In genomic region chr6:147885902-147886301, GRCm38 (mm10) we compare ENCODE assay signal across 16 mouse cellular contexts.
"Had no signal": no experiment of that assay in that cellular context is flagged by ENCODE, and none has a peak within 500 bp of the region (broad histone marks: within the 10 kb centered on the region; RNA-seq: fewer than 3 reads in every experiment).

No protein-coding gene starts in this region.

- H3K9ac ChIP-seq: intestine, embryonic 15.5 days; liver, embryonic 14.5 days; lung, embryonic 15.5 days; midbrain, embryonic 15.5 days; neural tube, embryonic 12.5 days; stomach, embryonic 15.5 days had no signal

- H3K4me2 ChIP-seq: intestine, embryonic 15.5 days; lung, embryonic 15.5 days; midbrain, embryonic 11.5 days; midbrain, embryonic 15.5 days; neural tube, embryonic 12.5 days; stomach, embryonic 15.5 days had no signal

- DNase-seq: kidney, adult 18-20 months; kidney, postnatal 10 days; kidney, postnatal 4 days; retina, postnatal 1 day; right cerebral cortex, postnatal 4 days; thymus, postnatal 36 days had no signal

- H3K36me3 ChIP-seq: intestine, embryonic 15.5 days; limb, embryonic 10.5 days; lung, embryonic 15.5 days; midbrain, embryonic 15.5 days; neural tube, embryonic 12.5 days; stomach, embryonic 15.5 days had no signal

- H3K27ac ChIP-seq: intestine, embryonic 15.5 days; left cerebral cortex, adult 2 months; limb, embryonic 10.5 days; liver, embryonic 14.5 days; lung, embryonic 15.5 days; midbrain, embryonic 15.5 days; neural tube, embryonic 12.5 days; stomach, embryonic 15.5 days had no signal

- ATAC-seq: intestine, embryonic 15.5 days; midbrain, embryonic 15.5 days had no signal

- H3K4me3 ChIP-seq: intestine, embryonic 15.5 days; left cerebral cortex, adult 2 months; limb, embryonic 10.5 days; lung, embryonic 15.5 days; megakaryocyte, embryonic 14.5 days; midbrain, embryonic 15.5 days; neural tube, embryonic 12.5 days; stomach, embryonic 15.5 days had no signal

- H3K27me3 ChIP-seq: intestine, embryonic 15.5 days; lung, embryonic 15.5 days; megakaryocyte, embryonic 14.5 days; midbrain, embryonic 15.5 days; neural tube, embryonic 12.5 days; stomach, embryonic 15.5 days had no signal

- H3K9me3 ChIP-seq: intestine, embryonic 15.5 days; limb, embryonic 10.5 days; lung, embryonic 15.5 days; midbrain, embryonic 15.5 days; neural tube, embryonic 12.5 days; stomach, embryonic 15.5 days had no signal

- H3K4me1 ChIP-seq: intestine, embryonic 15.5 days; limb, embryonic 10.5 days; lung, embryonic 15.5 days; megakaryocyte, embryonic 14.5 days; midbrain, embryonic 15.5 days; neural tube, embryonic 12.5 days; stomach, embryonic 15.5 days had no signal
